Mouse (Mus musculus): ENCODE measurements around the gene Smad1.

GRCm38 (mm10) chr8:79297763-79298162 lies 101.6 kb downstream of the Smad1 start:
- TF ChIP-seq CTCF (IDR thresholded peaks at IDR 0.05; ENCODE audit: borderline replicate concordance, extremely low read depth, insufficient read depth, insufficient read length) (peak; percentile 80), POLR2A (IDR thresholded peaks at IDR 0.05; ENCODE audit: borderline replicate concordance, extremely low read depth, insufficient read depth, insufficient read length, poor library complexity, severe bottlenecking) (no peak)
